Mouse (Mus musculus): ENCODE results near the gene Fbxl2. TPM values are rescaled to one million over a fixed set of nuclear protein-coding genes. Genes with fewer than 3 reads are reported as not detected.

Gene Fbxl2
- polyA plus RNA-seq, 1 experiment from 2014 or later: 4.2 TPM

- H3K27ac ChIP-seq: no peak overlapping the region
These were observed 26.8 kb downstream of the Fbxl2 start for GRCm38 (mm10) chr9:114019012-114019762.

GRCm38 (mm10) chr9:114016402-114016801 lies 29.6 kb downstream of the Fbxl2 start:
- no peak overlapping the region for H3K4me3 ChIP-seq (replicated peaks)
- no peak for ATAC-seq (ENCODE audit: insufficient number of reproducible peaks, insufficient read depth, low FRiP score, low TSS enrichment, low read depth)
- H3K27ac ChIP-seq: no peak overlapping the region
- WGBS: 79% methylated on average over 4 of the region's 4 CpGs
- H3K4me2 ChIP-seq: no peak overlapping the region
- H3K9me3 ChIP-seq: 0 out of 2 replicates have a peak, but pooled peaks cover 5% of the 10 kb centered on the region
- no peak overlapping the region for H3K9ac ChIP-seq (replicated peaks)
- no peaks in the 10 kb centered on the region for H3K4me1 ChIP-seq (replicated peaks)
- no peaks in the 10 kb centered on the region for H3K36me3 ChIP-seq
- peaks cover 15% of the 10 kb centered on the region for H3K27me3 ChIP-seq

More at GRCm38 (mm10) chr9:114019012-114019762, 26.8 kb downstream of the Fbxl2 start:
- Histone ChIP-seq H3K36me3 (no peaks in the 10 kb centered on the region), H3K9me3 (0 out of 2 replicates have a peak, but pooled peaks cover 3% of the 10 kb centered on the region), H3K9ac (replicated peaks) (no peak overlapping the region), H3K27me3 (peaks cover 42% of the 10 kb centered on the region), H3K4me3 (replicated peaks) (no peak overlapping the region), H3K4me2 (no peak overlapping the region), H3K4me1 (replicated peaks) (no peaks in the 10 kb centered on the region)
- ATAC-seq (ENCODE audit: insufficient number of reproducible peaks, insufficient read depth, low FRiP score, low TSS enrichment, low read depth): no peak
- 88% methylated on average over 7 of the region's 7 CpGs for WGBS

- no peaks in the 10 kb centered on the region for H3K4me1 ChIP-seq (replicated peaks)
- H3K4me2 ChIP-seq: no peak overlapping the region
- no peak overlapping the region for H3K9ac ChIP-seq (replicated peaks)
- peaks cover 11% of the 10 kb centered on the region for H3K27me3 ChIP-seq
- no peaks in the 10 kb centered on the region for H3K36me3 ChIP-seq
- H3K27ac ChIP-seq: no peak overlapping the region
- ATAC-seq (ENCODE audit: insufficient number of reproducible peaks, insufficient read depth, low FRiP score, low TSS enrichment, low read depth): no peak
- WGBS: 88% methylated on average over 4 of the region's 4 CpGs
- no peak overlapping the region for H3K4me3 ChIP-seq (replicated peaks)
- H3K9me3 ChIP-seq: 0 out of 2 replicates have a peak, but pooled peaks cover 5% of the 10 kb centered on the region
These were observed 30.3 kb downstream of the Fbxl2 start for GRCm38 (mm10) chr9:114015724-114016123.

- H3K4me1 ChIP-seq (replicated peaks): no peaks in the 10 kb centered on the region
- H3K27me3 ChIP-seq: 0 out of 2 replicates have a peak, but pooled peaks cover 6% of the 10 kb centered on the region
- H3K36me3 ChIP-seq: no peaks in the 10 kb centered on the region
- no peak overlapping the region for H3K4me2 ChIP-seq
- no peak overlapping the region for H3K9ac ChIP-seq (replicated peaks)
- no peak overlapping the region for H3K4me3 ChIP-seq (replicated peaks)
- H3K9me3 ChIP-seq: 0 out of 2 replicates have a peak, but pooled peaks cover 5% of the 10 kb centered on the region
- no peak for ATAC-seq (ENCODE audit: insufficient number of reproducible peaks, insufficient read depth, low FRiP score, low TSS enrichment, low read depth)
- WGBS: 94% methylated on average over 1 of the region's 1 CpGs
- H3K27ac ChIP-seq: no peak overlapping the region
These were observed 32.0 kb downstream of the Fbxl2 start for GRCm38 (mm10) chr9:114014034-114014433.

GRCm38 (mm10) chr9:114011203-114011602 lies 34.8 kb downstream of the Fbxl2 start:
- H3K9ac ChIP-seq (replicated peaks): no peak overlapping the region
- no peak overlapping the region for H3K4me2 ChIP-seq
- no peaks in the 10 kb centered on the region for H3K4me1 ChIP-seq (replicated peaks)
- ATAC-seq (ENCODE audit: insufficient number of reproducible peaks, insufficient read depth, low FRiP score, low TSS enrichment, low read depth): peak; percentile 76; the same call in 1 of the 2 replicates
- 0 out of 2 replicates have a peak, but pooled peaks cover 3% of the 10 kb centered on the region for H3K27me3 ChIP-seq
- WGBS: 66% methylated on average over 18 of the region's 18 CpGs
- no peaks in the 10 kb centered on the region for H3K36me3 ChIP-seq
- 0 out of 2 replicates have a peak, but pooled peaks cover 5% of the 10 kb centered on the region for H3K9me3 ChIP-seq
- H3K27ac ChIP-seq: no peak overlapping the region
- H3K4me3 ChIP-seq (replicated peaks): no peak overlapping the region

GRCm38 (mm10) chr9:114009526-114009925 lies 36.5 kb downstream of the Fbxl2 start:
- ATAC-seq (ENCODE audit: insufficient number of reproducible peaks, insufficient read depth, low FRiP score, low TSS enrichment, low read depth): no peak
- 0 out of 2 replicates have a peak, but pooled peaks cover 3% of the 10 kb centered on the region for H3K27me3 ChIP-seq
- H3K9me3 ChIP-seq: 0 out of 2 replicates have a peak, but pooled peaks cover 2% of the 10 kb centered on the region
- no peaks in the 10 kb centered on the region for H3K36me3 ChIP-seq
- no peak overlapping the region for H3K4me2 ChIP-seq
- H3K4me3 ChIP-seq (replicated peaks): no peak overlapping the region
- 58% methylated on average over 5 of the region's 5 CpGs for WGBS
- H3K4me1 ChIP-seq (replicated peaks): 0 out of 2 replicates have a peak, but pooled peaks cover 3% of the 10 kb centered on the region
- no peak overlapping the region for H3K27ac ChIP-seq
- no peak overlapping the region for H3K9ac ChIP-seq (replicated peaks)

GRCm38 (mm10) chr9:114007850-114008350 lies 38.1 kb downstream of the Fbxl2 start:
- H3K4me1 ChIP-seq (replicated peaks): 0 out of 2 replicates have a peak, but pooled peaks cover 3% of the 10 kb centered on the region
- H3K36me3 ChIP-seq: no peaks in the 10 kb centered on the region

GRCm38 (mm10) chr9:114006801-114007200 lies 39.2 kb downstream of the Fbxl2 start:
- Histone ChIP-seq H3K4me1 (replicated peaks) (0 out of 2 replicates have a peak, but pooled peaks cover 3% of the 10 kb centered on the region), H3K27me3 (0 out of 2 replicates have a peak, but pooled peaks cover 3% of the 10 kb centered on the region), H3K36me3 (no peaks in the 10 kb centered on the region), H3K4me3 (replicated peaks) (no peak overlapping the region), H3K9me3 (0 out of 2 replicates have a peak, but pooled peaks cover 6% of the 10 kb centered on the region), H3K27ac (no peak overlapping the region), H3K9ac (replicated peaks) (no peak overlapping the region), H3K4me2 (no peak overlapping the region)
- WGBS: 72% methylated on average over 9 of the region's 9 CpGs
- ATAC-seq (ENCODE audit: insufficient number of reproducible peaks, insufficient read depth, low FRiP score, low TSS enrichment, low read depth): no peak

More at GRCm38 (mm10) chr9:114007850-114008350, 38.1 kb downstream of the Fbxl2 start:
- Histone ChIP-seq H3K4me3 (replicated peaks) (no peak overlapping the region), H3K9ac (replicated peaks) (no peak overlapping the region), H3K27me3 (0 out of 2 replicates have a peak, but pooled peaks cover 3% of the 10 kb centered on the region), H3K9me3 (0 out of 2 replicates have a peak, but pooled peaks cover under 1% of the 10 kb centered on the region), H3K27ac (no peak overlapping the region), H3K4me2 (no peak overlapping the region)
- ATAC-seq (ENCODE audit: insufficient number of reproducible peaks, insufficient read depth, low FRiP score, low TSS enrichment, low read depth): no peak
- 92% methylated on average over 9 of the region's 9 CpGs for WGBS

GRCm38 (mm10) chr9:113998311-113998710 lies 47.7 kb downstream of the Fbxl2 start:
- Histone ChIP-seq H3K4me1 (replicated peaks) (no peaks in the 10 kb centered on the region), H3K9ac (replicated peaks) (no peak overlapping the region), H3K36me3 (no peaks in the 10 kb centered on the region), H3K27ac (no peak overlapping the region), H3K4me2 (no peak overlapping the region), H3K4me3 (replicated peaks) (no peak overlapping the region), H3K27me3 (no peaks in the 10 kb centered on the region), H3K9me3 (peaks cover 12% of the 10 kb centered on the region)
- WGBS: 52% methylated on average over 2 of the region's 2 CpGs
- no peak for ATAC-seq (ENCODE audit: insufficient number of reproducible peaks, insufficient read depth, low FRiP score, low TSS enrichment, low read depth)

GRCm38 (mm10) chr9:113992810-113993209 lies 53.2 kb downstream of the Fbxl2 start:
- WGBS: 91% methylated on average over 7 of the region's 7 CpGs
- Histone ChIP-seq H3K36me3 (no peaks in the 10 kb centered on the region), H3K4me3 (replicated peaks) (no peak overlapping the region), H3K27me3 (peaks cover 4% of the 10 kb centered on the region; the same call in 1 of the 2 replicates), H3K4me1 (replicated peaks) (no peaks in the 10 kb centered on the region; the same call in 1 of the 2 replicates), H3K9me3 (no peaks in the 10 kb centered on the region), H3K4me2 (no peak overlapping the region), H3K27ac (no peak overlapping the region), H3K9ac (replicated peaks) (no peak overlapping the region)
- ATAC-seq (ENCODE audit: insufficient number of reproducible peaks, insufficient read depth, low FRiP score, low TSS enrichment, low read depth): no peak

- ATAC-seq (ENCODE audit: insufficient number of reproducible peaks, insufficient read depth, low FRiP score, low TSS enrichment, low read depth): peak; percentile 76; the same call in 1 of the 2 replicates
- Histone ChIP-seq H3K4me3 (replicated peaks) (peak overlapping the region; percentile 23), H3K9ac (replicated peaks) (no peak overlapping the region), H3K9me3 (no peaks in the 10 kb centered on the region), H3K27ac (no peak overlapping the region), H3K36me3 (no peaks in the 10 kb centered on the region), H3K27me3 (peaks cover 4% of the 10 kb centered on the region; the same call in 1 of the 2 replicates), H3K4me1 (replicated peaks) (no peaks in the 10 kb centered on the region; the same call in 1 of the 2 replicates), H3K4me2 (peak overlapping the region; percentile 51)
- WGBS: 24% methylated on average over 18 of the region's 18 CpGs
These were observed 55.3 kb downstream of the Fbxl2 start for GRCm38 (mm10) chr9:113990547-113991248.

All from limb, embryonic 12.5 days (tissue).